Mouse (Mus musculus) liver, embryonic 12.5 days (tissue): ENCODE data around the gene Top3a. TPM values are rescaled to one million over a fixed set of nuclear protein-coding genes. Genes with fewer than 3 reads are reported as not detected.
"Not testable (repeated sequence)": the region's sequence is repeated elsewhere in the genome, so short reads cannot be mapped to it uniquely, and the experiment has no call there.

Experiments
- ATAC-seq: fragments of 200-750 bp; cut with Nextera tagmentation; 2 replicates; pipeline ENCODE4 v1.8.0; 2017; ENCODE audit warnings: moderate number of reproducible peaks, mild to moderate bottlenecking, moderate library complexity
- H3K27ac ChIP-seq: fragments of 300-500 bp; sonication (generic); 2 replicates; pipeline ENCODE4 v1.5.1; 2016; ENCODE audit warnings: mild to moderate bottlenecking
- H3K27me3 ChIP-seq: fragments of 300-500 bp; sonication (generic); replicated peaks from 2 replicates; pipeline ENCODE4 v1.6.1; 2016; ENCODE audit warnings: mild to moderate bottlenecking, moderate library complexity
- H3K36me3 ChIP-seq: fragments of 300-500 bp; sonication (generic); 2 replicates; pipeline ENCODE4 v1.6.1; 2016; ENCODE audit warnings: mild to moderate bottlenecking, moderate library complexity
- H3K4me1 ChIP-seq: fragments of 300-500 bp; sonication (generic); 2 replicates; pipeline ENCODE4 v1.6.1; 2016
- H3K4me2 ChIP-seq: fragments of 300-500 bp; sonication (generic); 2 replicates; pipeline ENCODE4 v1.6.1; 2016; ENCODE audit warnings: mild to moderate bottlenecking, moderate library complexity
- H3K4me3 ChIP-seq: fragments of 300-500 bp; sonication (generic); 2 replicates; pipeline ENCODE4 v1.5.1; 2016; ENCODE audit warnings: mild to moderate bottlenecking, moderate library complexity
- H3K9ac ChIP-seq: fragments of 300-500 bp; sonication (generic); 2 replicates; pipeline ENCODE4 v1.6.1; 2016; ENCODE audit warnings: mild to moderate bottlenecking, moderate library complexity
- H3K9me3 ChIP-seq: fragments of 300-500 bp; sonication (generic); replicated peaks from 2 replicates; pipeline ENCODE4 v1.6.1; 2016; ENCODE audit warnings: mild to moderate bottlenecking, moderate library complexity
- WGBS: fragments of 180-500 bp; shearing (Covaris S2); methylation state at CpG from one replicate; pipeline ENCODE4 v1.1.7; 2016; ENCODE audit not compliant: insufficient replicate concordance; 5-methylcytosine and 5-hydroxymethylcytosine counted together
- polyA plus RNA-seq: library from polyadenylated mRNA; unstranded; fragments of >200 nt; fragmentation: Nextera tagmentation; extraction: Ambion mirVana; gene quantifications from 2 replicates; pipeline ENCODE4 v1.2.1, GENCODE M21; 2016

The Top3a gene
- 10.3 and 10.9 TPM in 2 replicates for polyA plus RNA-seq

DNA sequence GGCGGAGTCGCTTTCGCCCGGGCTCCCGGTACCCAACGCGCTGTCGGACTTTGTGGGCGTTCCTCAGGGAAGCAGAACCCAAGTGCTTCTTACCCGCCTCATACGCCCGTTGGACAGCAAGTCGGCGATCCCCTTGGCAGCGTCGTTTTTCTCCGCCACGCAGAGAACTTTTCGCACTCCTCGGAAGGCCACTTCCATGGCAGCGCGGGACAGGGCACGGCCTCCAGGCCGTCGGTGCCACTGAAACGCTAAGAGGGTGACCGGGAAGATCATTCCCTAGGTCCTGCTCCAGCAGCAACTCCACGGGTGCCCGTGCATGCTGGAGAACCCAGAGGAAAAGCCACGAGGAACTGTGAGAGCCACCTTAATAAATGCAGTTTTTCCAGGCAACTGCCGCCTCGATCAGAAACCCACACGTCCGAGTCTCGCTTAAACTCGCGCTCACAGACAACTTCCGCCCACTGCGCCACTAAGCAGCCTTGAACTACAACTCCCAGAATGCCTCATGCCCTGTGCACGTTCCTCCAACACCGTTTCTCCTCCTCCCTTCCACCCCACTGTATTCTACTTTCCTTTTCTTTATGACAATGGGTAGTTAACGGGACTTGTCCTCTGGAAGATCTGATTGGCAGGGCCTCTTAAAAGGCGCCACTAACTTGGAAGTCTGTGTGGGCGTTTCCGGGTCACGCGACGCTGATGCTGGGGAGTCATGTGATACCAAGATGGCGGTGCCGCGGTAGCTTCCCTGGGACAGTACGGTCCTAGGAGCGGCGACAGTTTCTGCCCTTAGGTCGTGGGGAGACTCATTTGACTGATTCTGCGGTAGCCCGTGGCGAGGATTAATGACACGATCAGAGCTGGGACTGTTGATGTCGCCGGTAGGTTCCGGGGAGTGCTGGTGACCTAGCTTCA is at the start of gene Top3a, which contains the start of gene Smcr8:
Top3a (minus strand) TSS at position 537 of the 912 bp plus-strand sequence.
Smcr8 (plus strand) TSS at position 696 of the 912 bp plus-strand sequence.
- Histone ChIP-seq H3K27ac (peak within 1 kb of the TSS; percentile 91), H3K4me3 (peak within 1 kb of the TSS; percentile 84), H3K9me3 (no peaks in the 10 kb centered on the region), H3K4me2 (peak within 1 kb of the TSS; percentile 91), H3K4me1 (peaks cover 74% of the 10 kb centered on the region), H3K27me3 (no peaks in the 10 kb centered on the region), H3K9ac (peak within 1 kb of the TSS; percentile 82), H3K36me3 (peaks cover 32% of the 10 kb centered on the region)
- WGBS: under 1% methylated on average over 62 of the region's 62 CpGs
- ATAC-seq: peak; percentile 91

DNA sequence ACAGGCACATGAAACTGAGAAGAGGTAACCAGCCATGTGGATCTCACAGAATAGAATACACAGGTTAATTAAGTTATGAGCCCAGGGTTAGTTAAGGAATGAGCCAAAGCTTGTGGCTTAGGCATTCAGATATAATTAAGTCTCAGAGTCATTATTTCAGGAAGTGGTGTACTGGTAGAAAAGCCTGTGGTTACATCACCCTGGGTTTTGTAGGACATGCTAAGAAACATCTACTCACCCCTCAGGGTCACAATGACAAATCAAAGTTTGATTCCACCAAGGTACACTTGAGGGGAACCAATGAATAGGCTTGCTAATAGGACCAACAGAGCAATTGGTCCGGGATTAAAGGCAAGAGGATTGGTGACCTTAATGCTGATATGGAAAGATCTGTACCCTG is 49.5 kb upstream of the Top3a start:
- H3K27ac ChIP-seq: no peak overlapping the region
- H3K9me3 ChIP-seq: no peaks in the 10 kb centered on the region
- no peaks in the 10 kb centered on the region for H3K27me3 ChIP-seq
- no peak for ATAC-seq
- H3K4me3 ChIP-seq: no peak overlapping the region
- no peak overlapping the region for H3K9ac ChIP-seq
- H3K36me3 ChIP-seq: no peaks in the 10 kb centered on the region
- WGBS: 21% methylated on average over 1 of the region's 1 CpGs
- peaks cover 8% of the 10 kb centered on the region for H3K4me1 ChIP-seq
- no peak overlapping the region for H3K4me2 ChIP-seq

DNA sequence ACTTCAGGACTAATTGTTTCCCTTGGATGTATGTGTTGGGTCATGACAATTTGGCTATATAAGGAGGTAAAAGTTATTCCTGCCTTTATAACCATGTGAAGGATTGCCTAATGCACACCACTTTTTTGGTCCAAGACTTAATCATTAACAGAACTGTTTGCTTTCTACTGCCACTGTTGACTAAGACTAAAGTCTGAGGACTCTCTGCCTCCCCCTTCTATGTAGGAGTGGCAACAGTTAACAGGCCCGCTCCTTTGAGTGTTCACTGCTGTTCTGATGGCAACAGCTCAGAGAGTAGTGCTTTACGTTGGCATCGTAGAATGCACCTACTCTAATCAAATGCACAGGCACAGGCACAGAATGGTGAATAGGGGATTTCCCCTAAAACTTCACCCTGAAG is 48.0 kb upstream of the Top3a start:
- H3K27ac ChIP-seq: no peak overlapping the region
- H3K4me1 ChIP-seq: no peaks in the 10 kb centered on the region
- H3K9me3 ChIP-seq: no peaks in the 10 kb centered on the region
- H3K4me3 ChIP-seq: no peak overlapping the region
- H3K36me3 ChIP-seq: no peaks in the 10 kb centered on the region
- ATAC-seq: peak; percentile 52; the same call in 1 of the 2 replicates
- no peak overlapping the region for H3K9ac ChIP-seq
- no peak overlapping the region for H3K4me2 ChIP-seq
- WGBS: 76% methylated on average over 3 of the region's 3 CpGs
- no peaks in the 10 kb centered on the region for H3K27me3 ChIP-seq

DNA sequence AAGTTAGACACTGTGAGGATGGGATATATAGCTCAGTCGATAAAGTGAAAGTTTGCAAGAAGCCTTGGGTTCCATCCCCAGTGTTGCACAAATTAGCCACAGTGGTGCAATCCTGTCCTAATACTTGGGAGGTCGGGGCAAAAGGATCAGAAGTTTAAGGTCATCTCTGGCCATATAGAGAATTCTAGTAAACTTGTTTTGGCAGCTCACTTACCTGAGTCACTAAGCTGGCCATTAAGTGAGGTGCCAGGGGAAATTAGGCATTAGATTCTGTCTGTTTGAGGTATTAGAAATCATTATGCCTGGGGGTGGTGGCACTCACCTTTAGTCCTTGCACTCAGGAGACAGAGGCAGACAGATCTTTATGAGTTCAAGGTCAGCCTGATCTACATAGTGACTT is 46.6 kb upstream of the Top3a start:
- no peak overlapping the region for H3K4me2 ChIP-seq
- H3K27me3 ChIP-seq: no peaks in the 10 kb centered on the region
- H3K27ac ChIP-seq: no peak overlapping the region
- H3K9ac ChIP-seq: no peak overlapping the region
- no peaks in the 10 kb centered on the region for H3K9me3 ChIP-seq
- H3K36me3 ChIP-seq: no peaks in the 10 kb centered on the region
- H3K4me3 ChIP-seq: no peak overlapping the region
- H3K4me1 ChIP-seq: no peaks in the 10 kb centered on the region
- 46% methylated on average over 2 of the region's 2 CpGs for WGBS
- no peak for ATAC-seq

DNA sequence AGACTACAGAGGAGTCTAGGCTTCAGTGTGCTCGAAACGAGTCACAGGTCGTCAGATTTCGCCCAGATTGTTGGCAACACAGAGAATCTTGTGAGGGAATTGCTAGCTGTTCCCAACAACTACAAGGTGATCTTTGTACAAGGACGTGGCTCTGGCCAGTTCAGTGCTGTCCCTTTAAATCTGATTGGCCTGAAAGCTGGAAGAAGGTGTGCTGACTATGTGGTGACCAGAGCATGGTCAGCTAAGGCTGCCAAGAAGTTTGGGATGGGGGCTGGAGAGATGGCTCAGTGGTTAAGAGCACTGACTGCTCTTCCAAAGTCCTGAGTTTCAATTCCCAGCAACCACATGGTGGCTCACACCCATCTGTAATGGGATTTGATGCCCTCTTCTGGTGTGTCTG is 39.2 kb upstream of the Top3a start:
- H3K4me2 ChIP-seq: no peak overlapping the region
- no peak overlapping the region for H3K4me3 ChIP-seq
- H3K9ac ChIP-seq: no peak overlapping the region
- no peaks in the 10 kb centered on the region for H3K36me3 ChIP-seq
- 51% methylated on average over 5 of the region's 5 CpGs for WGBS
- no peaks in the 10 kb centered on the region for H3K9me3 ChIP-seq
- H3K4me1 ChIP-seq: peaks cover 3% of the 10 kb centered on the region; the same call in 1 of the 2 replicates
- no peak overlapping the region for H3K27ac ChIP-seq
- no peaks in the 10 kb centered on the region for H3K27me3 ChIP-seq
- no peak for ATAC-seq

DNA sequence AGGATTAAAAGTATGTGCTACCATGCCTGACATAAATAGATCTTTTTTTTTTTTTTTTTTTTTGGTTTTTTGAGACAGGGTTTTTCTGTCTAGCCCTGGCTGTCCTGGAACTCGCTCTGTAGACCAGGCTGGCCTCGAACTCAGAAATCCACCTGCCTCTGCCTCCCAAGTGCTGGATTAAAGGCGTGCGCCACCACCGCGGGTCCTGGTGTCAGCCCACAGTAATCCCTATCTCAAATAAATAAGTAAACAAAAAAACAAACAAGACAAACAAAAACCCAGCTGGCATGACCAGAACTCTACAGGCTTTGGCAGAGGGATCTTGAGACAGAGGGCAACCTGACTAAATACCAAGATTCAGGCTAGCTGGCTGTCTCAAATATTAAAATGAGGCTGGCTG is 34.5 kb upstream of the Top3a start, which contains the start of gene Shmt1:
Shmt1 (minus strand) TSS at position 101 of the 400 bp plus-strand sequence.
- not testable (repeated sequence) for ATAC-seq, H3K27ac ChIP-seq, H3K9me3 ChIP-seq, H3K36me3 ChIP-seq, H3K27me3 ChIP-seq
- H3K4me3 ChIP-seq: peak within 1 kb of the TSS; percentile 54
- peaks cover 36% of the 10 kb centered on the region for H3K4me1 ChIP-seq
- H3K4me2 ChIP-seq: peak within 1 kb of the TSS; percentile 76
- H3K9ac ChIP-seq: peak within 1 kb of the TSS; percentile 58
- 25% methylated on average over 6 of the region's 6 CpGs for WGBS

DNA sequence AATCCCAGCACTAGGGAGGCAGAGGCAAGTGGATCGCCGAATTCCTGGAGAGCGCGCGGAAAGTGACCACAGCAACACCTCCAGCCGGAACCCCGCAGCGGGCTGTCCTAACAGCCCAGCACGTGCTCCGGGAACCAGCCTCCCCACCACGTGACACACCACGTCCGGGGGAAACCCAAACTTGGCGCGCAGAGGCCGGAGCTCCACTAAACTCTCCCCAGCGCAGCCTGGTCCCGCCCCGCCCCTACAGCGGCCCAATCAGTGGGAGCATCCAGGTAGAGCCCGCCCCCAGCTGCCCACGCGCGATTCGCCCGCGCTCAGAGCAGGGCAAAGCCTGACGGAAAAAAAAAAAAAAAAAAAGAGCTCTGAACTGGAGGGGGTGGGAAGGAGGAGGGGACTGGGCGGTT is 33.9 kb upstream of the Top3a start:
- WGBS: under 1% methylated on average over 29 of the region's 29 CpGs
- no peaks in the 10 kb centered on the region for H3K27me3 ChIP-seq
- peaks cover 36% of the 10 kb centered on the region for H3K4me1 ChIP-seq
- peak overlapping the region; percentile 54 for H3K4me3 ChIP-seq
- peaks cover 3% of the 10 kb centered on the region for H3K36me3 ChIP-seq
- peak overlapping the region; percentile 58 for H3K9ac ChIP-seq
- H3K4me2 ChIP-seq: peak overlapping the region; percentile 76
- H3K27ac ChIP-seq: no peak overlapping the region
- peak; percentile 96 for ATAC-seq
- H3K9me3 ChIP-seq: no peaks in the 10 kb centered on the region

DNA sequence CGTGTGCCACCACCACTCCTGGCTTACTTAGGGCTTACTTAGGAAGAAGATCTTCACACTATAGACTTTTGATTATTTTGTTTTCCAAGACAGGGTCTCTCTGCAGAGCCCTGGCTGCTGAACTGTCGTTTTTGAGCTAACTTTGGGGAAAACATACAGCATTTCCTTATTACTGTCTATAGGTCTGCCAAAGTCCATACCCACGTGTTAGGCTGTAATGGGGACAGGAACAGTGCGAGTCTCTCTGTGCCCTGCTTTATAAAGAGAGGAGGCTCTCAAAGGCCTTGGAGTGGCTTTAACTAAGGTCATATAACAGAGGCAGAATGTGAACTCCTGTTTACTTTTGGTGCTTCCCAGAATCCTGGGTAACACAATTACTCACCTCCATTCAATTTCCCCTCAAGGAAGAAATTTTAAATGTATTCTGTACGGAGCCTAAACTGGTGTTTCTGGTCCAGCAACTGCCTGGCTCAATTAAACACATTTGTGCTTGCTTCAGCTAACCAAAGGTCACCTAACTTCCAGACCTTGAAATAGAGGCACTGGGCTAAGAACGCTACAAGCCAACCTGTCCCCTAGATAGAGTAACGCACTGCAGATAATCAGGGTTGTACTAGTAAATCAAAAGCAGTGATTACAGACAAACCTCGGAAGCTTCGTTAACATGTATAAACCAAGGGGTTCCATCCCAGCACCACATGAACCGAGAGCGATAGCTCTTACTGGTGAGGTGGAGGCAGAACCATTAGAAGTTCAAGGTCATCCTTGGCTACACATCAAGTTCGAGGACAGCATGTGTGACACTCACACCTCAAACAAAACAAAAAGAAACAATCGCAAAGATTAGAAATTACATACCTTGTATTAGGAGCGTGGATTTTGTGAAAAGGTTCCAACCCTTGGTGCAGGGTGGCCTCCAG is 33.1 kb upstream of the Top3a start:
- Histone ChIP-seq H3K9me3 (no peaks in the 10 kb centered on the region), H3K27me3 (no peaks in the 10 kb centered on the region), H3K27ac (no peak overlapping the region), H3K4me1 (peaks cover 36% of the 10 kb centered on the region), H3K4me2 (peak overlapping the region; percentile 76), H3K4me3 (peak overlapping the region; percentile 54), H3K36me3 (peaks cover 9% of the 10 kb centered on the region), H3K9ac (peak overlapping the region; percentile 58)
- no peak for ATAC-seq
- 6% methylated on average over 14 of the region's 14 CpGs for WGBS

DNA sequence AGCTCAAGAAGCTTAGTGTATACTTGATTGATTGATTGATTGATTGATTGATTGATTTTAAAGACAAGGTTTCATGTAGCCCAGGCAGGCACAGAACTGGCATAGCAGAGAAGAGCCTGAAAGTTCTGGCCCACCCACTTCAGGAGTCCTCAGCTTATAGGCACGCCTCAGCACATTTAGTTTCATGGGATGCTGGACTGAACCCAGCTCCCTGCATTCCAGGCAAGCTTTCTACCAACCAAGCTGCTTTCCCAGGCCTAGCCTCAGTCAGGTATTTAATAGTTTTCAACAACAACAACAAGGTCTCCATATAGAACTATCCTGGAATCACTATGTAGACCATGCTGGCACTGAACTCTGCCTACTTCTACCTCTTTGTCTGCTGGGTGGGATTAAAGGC is 32.4 kb upstream of the Top3a start:
- H3K4me1 ChIP-seq: peaks cover 36% of the 10 kb centered on the region
- no peaks in the 10 kb centered on the region for H3K27me3 ChIP-seq
- no peak overlapping the region for H3K9ac ChIP-seq
- H3K36me3 ChIP-seq: peaks cover 15% of the 10 kb centered on the region
- H3K27ac ChIP-seq: no peak overlapping the region
- peak overlapping the region; percentile 54 for H3K4me3 ChIP-seq
- peak overlapping the region; percentile 76 for H3K4me2 ChIP-seq
- no peaks in the 10 kb centered on the region for H3K9me3 ChIP-seq
- 48% methylated on average over 1 of the region's 1 CpGs for WGBS
- ATAC-seq: no peak

DNA sequence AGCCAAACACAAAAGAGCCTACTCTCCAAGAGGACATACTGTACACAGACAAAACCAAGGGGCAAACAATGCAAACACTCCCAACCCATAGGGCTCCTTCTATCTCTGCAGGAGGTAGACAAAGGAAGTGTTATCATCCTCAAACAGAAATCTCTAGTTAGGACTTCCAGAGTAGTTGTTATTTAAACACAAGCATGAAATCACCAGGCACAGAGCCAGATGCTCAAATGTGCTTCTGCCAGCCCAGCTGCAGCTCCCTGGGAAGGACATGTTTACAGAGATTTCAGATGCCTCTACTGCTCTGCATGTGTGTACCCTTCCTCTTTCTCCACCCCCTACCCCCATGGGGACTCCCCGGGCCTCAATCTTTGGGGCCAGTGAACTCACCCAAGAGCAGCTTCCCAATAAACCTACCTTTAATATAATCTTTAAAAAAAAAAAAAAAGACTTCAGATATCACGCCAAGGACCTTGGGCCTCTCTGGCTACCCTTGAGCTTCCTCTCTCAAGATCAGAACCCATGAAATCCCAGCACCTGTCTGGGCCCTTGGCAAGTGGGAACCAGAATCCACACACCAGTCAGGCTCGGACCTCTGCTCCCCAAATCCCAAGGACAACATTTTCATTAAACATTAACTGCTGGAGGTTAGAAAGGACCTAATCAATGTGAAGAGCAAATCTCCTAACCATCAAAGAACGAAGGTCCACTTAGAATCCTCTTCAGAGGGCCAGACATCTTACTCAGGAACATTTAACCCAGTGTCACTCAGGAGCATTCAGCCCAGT is 31.3 kb upstream of the Top3a start:
- Histone ChIP-seq H3K27me3 (no peaks in the 10 kb centered on the region), H3K9ac (no peak overlapping the region), H3K4me3 (peak overlapping the region; percentile 21), H3K27ac (0 out of 2 replicates have a peak overlapping the region, but pooled peaks have one; percentile 22), H3K9me3 (no peaks in the 10 kb centered on the region), H3K4me2 (peak overlapping the region; percentile 76), H3K4me1 (peaks cover 41% of the 10 kb centered on the region), H3K36me3 (peaks cover 24% of the 10 kb centered on the region)
- no peak for ATAC-seq
- 48% methylated on average over 4 of the region's 4 CpGs for WGBS

DNA sequence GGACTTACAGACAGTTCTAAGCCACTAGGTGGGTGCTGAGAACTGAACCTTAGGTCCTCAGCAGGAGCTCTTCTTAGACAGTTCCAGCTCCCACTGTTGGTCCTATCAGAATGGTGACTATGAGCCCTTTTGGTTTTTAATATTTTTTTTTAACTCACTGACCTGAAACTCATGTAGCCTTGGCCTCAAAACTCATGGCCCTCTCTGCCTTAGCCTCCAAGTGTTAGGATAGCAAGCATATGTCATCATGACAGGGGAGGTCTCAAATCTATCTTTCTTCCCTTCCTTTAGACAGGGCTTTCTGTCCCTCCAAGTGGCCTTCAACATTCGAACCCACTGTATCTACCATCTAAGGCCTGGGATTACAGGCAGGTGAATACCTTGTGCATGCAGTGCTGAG is 23.7 kb upstream of the Top3a start:
- Histone ChIP-seq H3K4me1 (peaks cover 4% of the 10 kb centered on the region; the same call in 1 of the 2 replicates), H3K27me3 (no peaks in the 10 kb centered on the region), H3K9ac (no peak overlapping the region), H3K9me3 (no peaks in the 10 kb centered on the region), H3K27ac (no peak overlapping the region), H3K4me2 (no peak overlapping the region), H3K36me3 (peaks cover 87% of the 10 kb centered on the region), H3K4me3 (no peak overlapping the region)
- WGBS: 74% methylated on average over 1 of the region's 1 CpGs
- ATAC-seq: no peak
